Mouse (Mus musculus) CH12.LX (cell line): Measurements from ENCODE around the gene Gm12184. TPM values are rescaled to one million over a fixed set of nuclear protein-coding genes. Genes with fewer than 3 reads are reported as not detected.
A peak's percentile ranks its signal among the peaks of the same experiment; 100 is the strongest.

Source experiments
- DNase-seq: peaks from one replicate; pipeline ENCODE4 v3.0.0-alpha.2; 2013; ENCODE audit errors: extremely low read depth
- H3K27ac ChIP-seq: 2 replicates; pipeline ENCODE4 v1.5.1; 2012; ENCODE audit warnings: low read depth, mild to moderate bottlenecking, control low read depth, moderate library complexity; ENCODE audit not compliant: insufficient read depth
- H3K27me3 ChIP-seq: replicated peaks from 2 replicates; pipeline ENCODE3; 2012; ENCODE audit warnings: inconsistent platforms
- H3K36me3 ChIP-seq, 2 experiments: replicated peaks in 1 of 2; 2 replicates each; pipeline versions ENCODE3 to v1.6.1; 2012; ENCODE audit warnings: inconsistent platforms in 1 of 2, low read length in 1 of 2, mild to moderate bottlenecking in 1 of 2, mixed read lengths in 1 of 2, moderate library complexity in 1 of 2; ENCODE audit not compliant: control insufficient read depth in 1 of 2, insufficient read depth in 1 of 2
- H3K4me1 ChIP-seq, 2 experiments: 2 replicates each; pipeline ENCODE4 v1.6.1; 2012; ENCODE audit warnings: inconsistent platforms in 1 of 2, moderate library complexity in 1 of 2; ENCODE audit not compliant: insufficient read depth in 2 of 2, control insufficient read depth in 1 of 2
- H3K4me2 ChIP-seq: 2 replicates; pipeline ENCODE4 v1.6.1; 2012; ENCODE audit warnings: low read depth, mild to moderate bottlenecking, control low read depth; ENCODE audit not compliant: poor library complexity, insufficient read depth, severe bottlenecking
- H3K4me3 ChIP-seq, 3 experiments: fragments of 150-350 bp in 1 of 3; sonication (generic) in 1 of 3; replicated peaks in 1 of 3; 2 replicates each; pipeline versions ENCODE3 to v1.5.1; 2011 to 2012; ENCODE audit warnings: low read depth in 2 of 3, low read length in 2 of 3, mild to moderate bottlenecking in 2 of 3, moderate library complexity in 2 of 3, control low read depth in 1 of 3, improper control_type of control experiment in 1 of 3, inconsistent platforms in 1 of 3, mixed read lengths in 1 of 3; ENCODE audit not compliant: poor library complexity in 1 of 3
- H3K79me2 ChIP-seq: replicated peaks from 2 replicates; pipeline ENCODE4 v1.6.1; 2012; ENCODE audit warnings: mild to moderate bottlenecking, moderate library complexity; ENCODE audit not compliant: control insufficient read depth, poor library complexity, insufficient read depth, severe bottlenecking; ENCODE audit errors: extremely low read depth
- H3K9ac ChIP-seq: 2 replicates; pipeline ENCODE4 v1.6.1; 2012; ENCODE audit warnings: low read depth, mild to moderate bottlenecking, control low read depth, moderate library complexity; ENCODE audit not compliant: insufficient read depth
- H3K9me3 ChIP-seq: replicated peaks from 2 replicates; pipeline ENCODE3; 2012; ENCODE audit warnings: low read length, inconsistent platforms, mixed read lengths
- BHLHE40 ChIP-seq: IDR thresholded peaks from 2 replicates; pipeline ENCODE4 v1.6.1; 2011; ENCODE audit warnings: mild to moderate bottlenecking, low read depth, low read length, improper control_type of control experiment
- CHD1 ChIP-seq: IDR thresholded peaks from 2 replicates; pipeline ENCODE4 v1.6.1; 2012; ENCODE audit warnings: low read depth, low read length, improper control_type of control experiment, inconsistent platforms
- CTCF ChIP-seq, 2 experiments: IDR thresholded peaks in 1 of 2; conservative IDR thresholded peaks in 1 of 2; 2 replicates each; pipeline ENCODE4 v1.5.1; 2011 to 2012; ENCODE audit warnings: low read depth in 2 of 2, low read length in 2 of 2, improper control_type of control experiment in 1 of 2, inconsistent platforms in 1 of 2, mild to moderate bottlenecking in 1 of 2, moderate library complexity in 1 of 2
- ELF1 ChIP-seq: IDR thresholded peaks from 2 replicates; pipeline ENCODE4 v1.6.1; 2014; ENCODE audit warnings: low read depth, mild to moderate bottlenecking, inconsistent platforms, low read length, improper control_type of control experiment
- EP300 ChIP-seq: IDR thresholded peaks from 2 replicates; pipeline ENCODE4 v1.6.1; 2011; ENCODE audit warnings: low read length, improper control_type of control experiment
- ETS1 ChIP-seq: conservative IDR thresholded peaks from 2 replicates; pipeline ENCODE4 v1.6.1; 2012; ENCODE audit warnings: low read depth, mild to moderate bottlenecking, inconsistent platforms, low read length, improper control_type of control experiment, moderate library complexity
- IRF4 ChIP-seq: IDR thresholded peaks from 2 replicates; pipeline ENCODE4 v1.6.1; 2014; ENCODE audit warnings: low read depth, mild to moderate bottlenecking, inconsistent platforms, low read length, improper control_type of control experiment
- MAFK ChIP-seq: IDR thresholded peaks from 2 replicates; pipeline ENCODE4 v1.6.1; 2011; ENCODE audit warnings: low read length, improper control_type of control experiment; ENCODE audit not compliant: insufficient replicate concordance
- MXI1 ChIP-seq: IDR thresholded peaks from 2 replicates; pipeline ENCODE4 v1.6.1; 2011; ENCODE audit warnings: mild to moderate bottlenecking, low read depth, low read length, improper control_type of control experiment
- MYC ChIP-seq: IDR thresholded peaks from 2 replicates; pipeline ENCODE4 v1.6.1; 2011; ENCODE audit warnings: low read depth, mild to moderate bottlenecking, improper control_type of control experiment, low read length
- NELFE ChIP-seq: IDR thresholded peaks from 2 replicates; pipeline ENCODE4 v1.6.1; 2011; ENCODE audit warnings: low read depth, low read length, improper control_type of control experiment
- POLR2A ChIP-seq: IDR thresholded peaks from 2 replicates; pipeline ENCODE4 v1.6.1; 2011; ENCODE audit warnings: low read depth, mild to moderate bottlenecking, improper control_type of control experiment, low read length
- TBP ChIP-seq: conservative IDR thresholded peaks from 2 replicates; pipeline ENCODE4 v1.6.1; 2011; ENCODE audit warnings: low read depth, low read length, improper control_type of control experiment
- TCF12 ChIP-seq: IDR thresholded peaks from 2 replicates; pipeline ENCODE4 v1.6.1; 2014; ENCODE audit warnings: low read depth, mild to moderate bottlenecking, inconsistent platforms, low read length, improper control_type of control experiment
- UBTF ChIP-seq: IDR thresholded peaks from 2 replicates; pipeline ENCODE4 v1.6.1; 2012; ENCODE audit warnings: low read depth, mild to moderate bottlenecking, inconsistent platforms, low read length, improper control_type of control experiment, moderate library complexity
- USF2 ChIP-seq: conservative IDR thresholded peaks from 2 replicates; pipeline ENCODE4 v1.6.1; 2011; ENCODE audit warnings: low read depth, low read length, improper control_type of control experiment
- ZC3H11A ChIP-seq: IDR thresholded peaks from 2 replicates; pipeline ENCODE4 v1.6.1; 2012; ENCODE audit warnings: low read depth, mild to moderate bottlenecking, inconsistent platforms, low read length, improper control_type of control experiment
- ZMIZ1 ChIP-seq: IDR thresholded peaks from 2 replicates; pipeline ENCODE4 v1.6.1; 2012; ENCODE audit warnings: low read depth, mild to moderate bottlenecking, inconsistent platforms, low read length, improper control_type of control experiment
- ZNF384 ChIP-seq: IDR thresholded peaks from 2 replicates; pipeline ENCODE4 v1.6.1; 2012; ENCODE audit warnings: low read depth, low read length, improper control_type of control experiment, inconsistent platforms
- dilution Hi-C: fragments of 300-500 bp; cut with MboI; formaldehyde crosslinking; loops from 2 replicates; pipeline ENCODE4 v1.14.3; 2020; ENCODE audit warnings: low sequenced_read_pairs; ENCODE audit not compliant: extremely low pct_unique_long_range_greater_than_20kb, extremely low pct_ligation_motif_present
- in situ Hi-C: fragments of 300-500 bp; cut with MboI; formaldehyde crosslinking; loops from 3 replicates; pipeline ENCODE4 v1.14.3; 2019; ENCODE audit warnings: low sequenced_read_pairs, low pct_ligation_motif_present, low pct_unique_long_range_greater_than_20kb, mixed read lengths
- polyA plus RNA-seq: library from polyadenylated mRNA; unstranded; fragments of >175 nt; gene quantifications from 2 replicates; pipeline ENCODE4 v1.2.1, GENCODE M21; 2012; ENCODE audit warnings: low read depth; ENCODE audit not compliant: insufficient read length
- total RNA-seq, 2 experiments: library from RNA; depleted of rRNA; stranded (reverse); fragments of 300-350 nt in 1 of 2; fragments of >200 nt in 1 of 2; gene quantifications; 2 replicates each; pipeline ENCODE4 v1.2.3; 2012 to 2014

Gm12184 gene
- total and polyA plus RNA-seq, 3 experiments: 5.6 to 51.6 (median 7.1) TPM

DNA sequence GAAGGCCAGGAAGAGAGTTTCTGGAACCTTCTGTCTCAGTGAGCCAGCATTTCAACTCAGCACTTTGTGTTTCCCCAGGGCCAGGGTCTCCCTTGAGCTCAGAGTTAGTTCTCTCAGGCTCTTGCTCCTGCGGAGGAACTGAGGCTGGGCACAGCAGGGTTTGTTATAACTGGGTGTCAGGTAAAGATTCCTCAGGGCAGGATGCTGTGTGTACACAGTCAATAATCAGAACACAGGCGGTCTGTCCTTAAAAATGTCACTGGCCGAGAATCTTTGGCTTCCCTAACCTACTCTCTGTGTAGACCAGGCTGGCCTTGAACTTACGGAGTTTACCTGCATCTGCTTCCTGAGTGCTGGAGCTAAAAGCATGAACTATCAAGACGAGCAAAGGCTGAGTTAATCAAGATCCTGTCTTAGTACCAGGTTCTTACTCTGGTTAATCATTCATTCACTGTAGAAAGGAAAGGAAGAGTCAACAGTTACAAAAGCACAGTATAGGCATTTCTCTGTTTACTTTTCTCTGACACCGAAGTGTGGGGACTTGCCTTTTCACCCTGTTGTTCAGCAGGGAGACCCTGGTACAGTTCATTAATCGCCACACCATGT, 46.3 kb upstream of the Gm12184 start:
- H3K9ac ChIP-seq: peak overlapping the region; percentile 85
- peak overlapping the region; percentile 93 for H3K4me2 ChIP-seq
- H3K4me1 ChIP-seq: peaks cover 2 to 51% of the 10 kb centered on the region in 2 experiments; a peak in 2 of 4 replicates
- peak overlapping the region in 2 of 3 experiments; percentile 61 to 69 for H3K4me3 ChIP-seq
- peak; percentile 88 for TF ChIP-seq TBP
- no peak for TF ChIP-seq ELF1
- no peak for TF ChIP-seq IRF4
- no peak for TF ChIP-seq ETS1
- DNase-seq: peak; percentile 42
- H3K79me2 ChIP-seq: peaks cover 18% of the 10 kb centered on the region
- no peaks in the 10 kb centered on the region for H3K27me3 ChIP-seq
- peak overlapping the region; percentile 46; the same call in 1 of the 2 replicates for H3K27ac ChIP-seq
- peaks cover 0 to 7% of the 10 kb centered on the region in 2 experiments for H3K36me3 ChIP-seq
- in situ Hi-C loops (loop anchor here (5.0 to 25.0 kb wide), 4 partner anchors 230 to 540 kb away; partner anchors contain the start of genes Mgat1 and Olfr1389), dilution Hi-C loops (no loop called here)
- no peaks in the 10 kb centered on the region for H3K9me3 ChIP-seq

GRCm38 (mm10) chr11:48871817-48872541, 45.5 kb upstream of the Gm12184 start:
- in situ Hi-C loops: loop anchor here (5.0 to 25.0 kb wide), 4 partner anchors 230 to 540 kb away; partner anchors contain the start of genes Mgat1 and Olfr1389
- Histone ChIP-seq H3K36me3 (peaks cover 2 to 12% of the 10 kb centered on the region in 2 experiments), H3K79me2 (peaks cover 25% of the 10 kb centered on the region), H3K27ac (peak overlapping the region; percentile 80), H3K4me2 (peak overlapping the region; percentile 93), H3K4me3 (peak overlapping the region; percentile 61 to 69 (median 69)), H3K9me3 (no peaks in the 10 kb centered on the region), H3K27me3 (no peaks in the 10 kb centered on the region), H3K4me1 (peaks cover 2 to 55% of the 10 kb centered on the region in 2 experiments; a peak in 2 of 4 replicates), H3K9ac (peak overlapping the region; percentile 85)
- dilution Hi-C loops: no loop called here
- DNase-seq: peak; percentile 59
- TF ChIP-seq MXI1: 0 out of 2 replicates have a peak, but pooled peaks have one; percentile 17
- peak; percentile 42; the same call in 1 of the 2 replicates for TF ChIP-seq TBP
- peak in 1 of 2 experiments; percentile 18; a peak in 1 of 4 replicates for TF ChIP-seq CTCF (conservative IDR thresholded peaks at IDR 0.05 in 1 of 2, IDR thresholded peaks at IDR 0.05 in 1 of 2; ENCODE audit: low read depth in 2 of 2, low read length in 2 of 2)
- 0 out of 2 replicates have a peak, but pooled peaks have one; percentile 37 for TF ChIP-seq UBTF
- TF ChIP-seq TCF12: 0 out of 2 replicates have a peak, but pooled peaks have one; percentile 26
- no peak for TF ChIP-seq ZC3H11A
- peak; percentile 87 for TF ChIP-seq CHD1
- peak; percentile 35; the same call in 1 of the 2 replicates for TF ChIP-seq POLR2A
- TF ChIP-seq ZMIZ1: no peak
- TF ChIP-seq MYC: 0 out of 2 replicates have a peak, but pooled peaks have one; percentile 40
- no peak for TF ChIP-seq MAFK
- TF ChIP-seq BHLHE40: no peak
- TF ChIP-seq EP300: peak; percentile 30; the same call in 1 of the 2 replicates
- TF ChIP-seq ZNF384: peak; percentile 77
- TF ChIP-seq USF2: no peak
- 0 out of 2 replicates have a peak, but pooled peaks have one; percentile 10 for TF ChIP-seq NELFE
- no peak for TF ChIP-seq ETS1
